8 mouse cellular contexts compared by ENCODE assay signal in the genomic region with DNA sequence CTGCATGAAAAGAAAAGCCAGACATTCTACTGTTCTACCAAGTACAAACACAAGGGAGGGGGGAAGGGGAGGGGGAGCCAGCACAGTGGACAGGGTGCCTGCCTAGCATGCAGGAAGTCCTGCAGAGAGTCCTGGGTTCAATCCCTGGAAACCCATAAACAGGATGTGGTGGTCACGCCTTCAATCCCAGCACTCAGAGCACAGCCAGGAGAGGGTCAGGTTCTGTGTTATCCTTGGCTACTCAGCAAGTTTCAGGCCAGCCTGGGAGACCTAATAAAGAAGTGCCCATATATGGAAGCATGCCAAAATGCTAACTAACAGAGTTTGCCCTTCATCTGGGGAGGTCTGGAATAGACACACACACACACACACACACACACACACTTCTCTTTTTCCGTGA. TPM values are rescaled to one million over a fixed set of nuclear protein-coding genes. Genes with fewer than 3 reads are reported as not detected.
A peak's percentile ranks its signal among the peaks of the same experiment; 100 is the strongest.
DNase-seq lines count a peak whose midpoint lies in the region; ATAC-seq and TF ChIP-seq lines count a peak whose summit lies in the region.

No protein-coding gene starts in this region.

- H3K27ac ChIP-seq in bone marrow macrophage, adult 2 months (ENCODE audit: insufficient read depth, low read depth, low read length) = peak overlapping the region; percentile 71
- peak overlapping the region; percentile 97 to 99 for H3K27ac ChIP-seq in heart, embryonic 14.5 days (replicated peaks in 1 of 2; ENCODE audit: control insufficient read depth in 1 of 2, insufficient read depth in 1 of 2, low read depth in 2 of 2, low read length in 2 of 2)
- H3K27ac ChIP-seq in neural tube, embryonic 13.5 days (replicated peaks) = peak overlapping the region; percentile 63

- peaks cover 70% of the 10 kb centered on the region for H3K4me1 ChIP-seq in bone marrow macrophage, adult 2 months (ENCODE audit: control insufficient read depth, insufficient read depth, low read length)
- peaks cover 66 to 92% of the 10 kb centered on the region in 2 experiments for H3K4me1 ChIP-seq in heart, embryonic 14.5 days (ENCODE audit: control insufficient read depth in 2 of 2, insufficient read depth in 2 of 2, low read length in 2 of 2)
- H3K4me1 ChIP-seq in neural tube, embryonic 13.5 days (replicated peaks) = peaks cover 47% of the 10 kb centered on the region

- peak overlapping the region; percentile 18; the same call in 1 of the 2 replicates for H3K4me3 ChIP-seq in bone marrow macrophage, adult 2 months (ENCODE audit: insufficient read depth, low read length)
- no peak overlapping the region for H3K4me3 ChIP-seq in heart, embryonic 14.5 days (ENCODE audit: control insufficient read depth in 1 of 2, insufficient read depth in 1 of 2, low read depth in 1 of 2, low read length in 2 of 2)
- no peak overlapping the region for H3K4me3 ChIP-seq in neural tube, embryonic 13.5 days

- DNase-seq in B cell, adult 2 months = peak; percentile 36 to 37
- DNase-seq in kidney, postnatal 36 days = peak; percentile 61 to 78
- no peak for DNase-seq in gastrocnemius, postnatal 25 days
- DNase-seq in right cerebral cortex, postnatal 4 days = no peak
- no peak for DNase-seq in right cerebral cortex, postnatal 10 days (ENCODE audit: low spot score in 2 of 2)

- no peak for TF ChIP-seq CTCF in bone marrow macrophage, adult 2 months (IDR thresholded peaks at IDR 0.05; ENCODE audit: low read depth, low read length)

- ATAC-seq in heart, embryonic 14.5 days (ENCODE audit: insufficient number of reproducible peaks, insufficient read depth, low FRiP score, low read depth) = peak; percentile 57
- 0 out of 2 replicates have a peak, but pooled peaks have one; percentile 28 for ATAC-seq in neural tube, embryonic 13.5 days (ENCODE audit: low read depth)

- no peak for TF ChIP-seq POLR2A in bone marrow macrophage, adult 2 months (IDR thresholded peaks at IDR 0.05; ENCODE audit: borderline replicate concordance, low read depth, low read length)

- H3K9me3 ChIP-seq in heart, embryonic 14.5 days (ENCODE audit: control insufficient read depth, low read length) = no peaks in the 10 kb centered on the region
- no peaks in the 10 kb centered on the region for H3K9me3 ChIP-seq in neural tube, embryonic 13.5 days

- WGBS in heart, embryonic 14.5 days = 17% methylated on average over 2 of the region's 2 CpGs
- WGBS in neural tube, embryonic 13.5 days = 57% methylated on average over 2 of the region's 2 CpGs

- no peaks in the 10 kb centered on the region for H3K36me3 ChIP-seq in heart, embryonic 14.5 days (ENCODE audit: control insufficient read depth, insufficient read depth, low read length)
- no peaks in the 10 kb centered on the region for H3K36me3 ChIP-seq in neural tube, embryonic 13.5 days

- H3K27me3 ChIP-seq in heart, embryonic 14.5 days (ENCODE audit: control insufficient read depth, insufficient read depth, low read length) = no peaks in the 10 kb centered on the region
- no peaks in the 10 kb centered on the region for H3K27me3 ChIP-seq in neural tube, embryonic 13.5 days

- H3K9ac ChIP-seq in heart, embryonic 14.5 days (ENCODE audit: low read length) = no peak overlapping the region
- no peak overlapping the region for H3K9ac ChIP-seq in neural tube, embryonic 13.5 days

- peak overlapping the region; percentile 51; the same call in 1 of the 2 replicates for H3K4me2 ChIP-seq in heart, embryonic 14.5 days (ENCODE audit: low read length)
- no peak overlapping the region for H3K4me2 ChIP-seq in neural tube, embryonic 13.5 days

RNA-seq across cellular contexts. Expression of gene Rassf3, which starts 47.1 kb away (rescaled TPM):
- 59.8 and 65.1 TPM in 2 replicates for polyA plus RNA-seq in bone marrow macrophage, adult 2 months (2012; ENCODE audit: insufficient read depth, insufficient read length, missing spikeins)
- 25.1 and 25.3 TPM in 2 replicates for polyA plus RNA-seq in heart, embryonic 14.5 days (2014; fragmentation: Nextera tagmentation; extraction: Ambion mirVana)
- polyA plus RNA-seq in neural tube, embryonic 13.5 days (2015; fragmentation: Nextera tagmentation; extraction: Ambion mirVana) = 6.2 and 8.0 TPM in 2 replicates
- total RNA-seq in gastrocnemius, postnatal 25 days (2021) = 10 to 100 TPM; 48.5 to 51.3 TPM

Comparison
In these comparisons a context has a peak if more than half of its experiments do, and no peak if none do; other contexts are left out.
1. DNase-seq: peak in B cell, adult 2 months (2 of 2) and kidney, postnatal 36 days (2 of 2); none in gastrocnemius, postnatal 25 days (single experiment), right cerebral cortex, postnatal 4 days (single experiment) and right cerebral cortex, postnatal 10 days (0 of 2).
2. Peak in every context shown above with its lines, with median percentiles within 50 percentile points of each other: H3K27ac ChIP-seq.